Mouse (Mus musculus) macrophage (primary cell): ENCODE data around the gene Sox15. TPM values are rescaled to one million over a fixed set of nuclear protein-coding genes. Genes with fewer than 3 reads are reported as not detected.
"Not testable (repeated sequence)": the region's sequence is repeated elsewhere in the genome, so short reads cannot be mapped to it uniquely, and the experiment has no call there.

Source experiments
- H3K27ac ChIP-seq: fragments of 350-480 bp; formaldehyde crosslinking; 2 replicates; pipeline ENCODE4 v1.9.0; 2021
- H3K36me3 ChIP-seq: fragments of 350-480 bp; formaldehyde crosslinking; 2 replicates; pipeline ENCODE4 v1.9.0; 2021; ENCODE audit errors: inconsistent target
- H3K4me3 ChIP-seq: fragments of 350-480 bp; formaldehyde crosslinking; 2 replicates; pipeline ENCODE4 v1.9.0; 2021; ENCODE audit errors: inconsistent target
- H3K79me2 ChIP-seq: fragments of 350-480 bp; formaldehyde crosslinking; 2 replicates; pipeline ENCODE4 v1.9.0; 2021; ENCODE audit errors: inconsistent target
- WGBS: methylation state at CpG from one replicate; pipeline ENCODE4 v1.1.7; 2026; ENCODE audit warnings: inconsistent platforms; ENCODE audit not compliant: missing documents; 5-methylcytosine and 5-hydroxymethylcytosine counted together
- polyA plus RNA-seq: library from polyadenylated mRNA; stranded (reverse); fragments of 250-400 nt; gene quantifications from 3 replicates; pipeline ENCODE4 v1.2.4, GENCODE M21; 2018; ENCODE audit warnings: inconsistent platforms

The Sox15 gene
- polyA plus RNA-seq, 1 experiment from 2014 or later: not detected

GRCm38 (mm10) chr11:69622406-69622805 is 32.7 kb upstream of the Sox15 start:
- Histone ChIP-seq H3K36me3 (no peaks in the 10 kb centered on the region), H3K79me2 (no peaks in the 10 kb centered on the region), H3K27ac (no peak overlapping the region), H3K4me3 (peak overlapping the region; percentile 55)
- WGBS: 39% methylated on average over 6 of the region's 6 CpGs

- Histone ChIP-seq H3K79me2 (no peaks in the 10 kb centered on the region), H3K36me3 (no peaks in the 10 kb centered on the region), H3K4me3 (no peak overlapping the region), H3K27ac (no peak overlapping the region)
- WGBS: 97% methylated on average over 4 of the region's 4 CpGs
Observed at GRCm38 (mm10) chr11:69623006-69623405, 32.1 kb upstream of the Sox15 start.

- not testable (repeated sequence) for H3K79me2 ChIP-seq, H3K27ac ChIP-seq, H3K36me3 ChIP-seq, H3K4me3 ChIP-seq
- WGBS: no CpG with 5 or more reads among the region's 2 CpGs
Observed at GRCm38 (mm10) chr11:69624339-69624738, 30.8 kb upstream of the Sox15 start.

GRCm38 (mm10) chr11:69628286-69628685 is 26.8 kb upstream of the Sox15 start:
- no peaks in the 10 kb centered on the region for H3K36me3 ChIP-seq
- no peak overlapping the region for H3K27ac ChIP-seq
- H3K4me3 ChIP-seq: no peak overlapping the region
- peaks cover 1% of the 10 kb centered on the region for H3K79me2 ChIP-seq
- WGBS: 46% methylated on average over 6 of the region's 6 CpGs

- Histone ChIP-seq H3K4me3 (no peak overlapping the region), H3K36me3 (no peaks in the 10 kb centered on the region), H3K79me2 (peaks cover 17% of the 10 kb centered on the region), H3K27ac (no peak overlapping the region)
- 71% methylated on average over 1 of the region's 1 CpGs for WGBS
Observed at GRCm38 (mm10) chr11:69629802-69630201, 25.3 kb upstream of the Sox15 start.

GRCm38 (mm10) chr11:69632284-69633089 is 22.6 kb upstream of the Sox15 start, which contains the start of gene Fxr2:
Gene Fxr2, plus strand, starts transcription at chr11:69632990.
- WGBS: under 1% methylated on average over 55 of the region's 56 CpGs
- H3K36me3 ChIP-seq: no peaks in the 10 kb centered on the region

GRCm38 (mm10) chr11:69633128-69633866 is 21.8 kb upstream of the Sox15 start:
- Histone ChIP-seq H3K36me3 (no peaks in the 10 kb centered on the region), H3K27ac (peak overlapping the region; percentile 37), H3K79me2 (peaks cover 52% of the 10 kb centered on the region), H3K4me3 (peak overlapping the region; percentile 71)
- WGBS: 2% methylated on average over 48 of the region's 50 CpGs

More at GRCm38 (mm10) chr11:69632284-69633089, 22.6 kb upstream of the Sox15 start, which contains the start of gene Fxr2:
- H3K4me3 ChIP-seq: peak within 1 kb of the TSS; percentile 71
- peak within 1 kb of the TSS; percentile 51 for H3K27ac ChIP-seq
- peaks cover 43% of the 10 kb centered on the region for H3K79me2 ChIP-seq

GRCm38 (mm10) chr11:69635471-69635870 is 19.6 kb upstream of the Sox15 start:
- Histone ChIP-seq H3K27ac (no peak overlapping the region), H3K4me3 (no peak overlapping the region), H3K36me3 (peaks cover 17% of the 10 kb centered on the region), H3K79me2 (peaks cover 60% of the 10 kb centered on the region)
- WGBS: 82% methylated on average over 3 of the region's 3 CpGs

- no peak overlapping the region for H3K27ac ChIP-seq
- no peaks in the 10 kb centered on the region for H3K79me2 ChIP-seq
- H3K36me3 ChIP-seq: peaks cover 80% of the 10 kb centered on the region
- WGBS: 95% methylated on average over 5 of the region's 5 CpGs
- H3K4me3 ChIP-seq: no peak overlapping the region
Observed at GRCm38 (mm10) chr11:69645860-69646259, 9.3 kb upstream of the Sox15 start.

GRCm38 (mm10) chr11:69653399-69653798 is 1.7 kb upstream of the Sox15 start:
- Histone ChIP-seq H3K27ac (no peak overlapping the region), H3K36me3 (peaks cover 64% of the 10 kb centered on the region), H3K4me3 (no peak overlapping the region), H3K79me2 (peaks cover 9% of the 10 kb centered on the region)
- WGBS: 96% methylated on average over 5 of the region's 5 CpGs

GRCm38 (mm10) chr11:69654760-69655159 is 354 bp upstream of the Sox15 start:
- Histone ChIP-seq H3K27ac (peak overlapping the region; percentile 46), H3K36me3 (peaks cover 63% of the 10 kb centered on the region), H3K4me3 (no peak overlapping the region), H3K79me2 (peaks cover 23% of the 10 kb centered on the region)
- 40% methylated on average over 9 of the region's 9 CpGs for WGBS

GRCm38 (mm10) chr11:69656065-69656455 is 946 bp downstream of the Sox15 start:
- Histone ChIP-seq H3K27ac (no peak overlapping the region), H3K4me3 (no peak overlapping the region), H3K36me3 (peaks cover 50% of the 10 kb centered on the region; the same call in 1 of the 2 replicates), H3K79me2 (peaks cover 36% of the 10 kb centered on the region)
- 96% methylated on average over 5 of the region's 5 CpGs for WGBS

- no peak overlapping the region for H3K27ac ChIP-seq
- 79% methylated on average over 10 of the region's 10 CpGs for WGBS
- peaks cover 45% of the 10 kb centered on the region; the same call in 1 of the 2 replicates for H3K36me3 ChIP-seq
- H3K4me3 ChIP-seq: no peak overlapping the region
- H3K79me2 ChIP-seq: peaks cover 44% of the 10 kb centered on the region
Observed at GRCm38 (mm10) chr11:69656617-69657461, 1.7 kb downstream of the Sox15 start.

GRCm38 (mm10) chr11:69657462-69657881 is 2.4 kb downstream of the Sox15 start:
- H3K27ac ChIP-seq: no peak overlapping the region
- 79% methylated on average over 10 of the region's 15 CpGs for WGBS
- H3K79me2 ChIP-seq: peaks cover 45% of the 10 kb centered on the region
- H3K36me3 ChIP-seq: peaks cover 39% of the 10 kb centered on the region; the same call in 1 of the 2 replicates
- no peak overlapping the region for H3K4me3 ChIP-seq
